Mouse (Mus musculus): ENCODE measurements at regions not wholly inside any gene's neighbourhood (a gene's known extent, or its start where the extent isn't known, plus 50 kb on each side); places are given as distances from the start of the nearest gene placed in this dataset.

DNA sequence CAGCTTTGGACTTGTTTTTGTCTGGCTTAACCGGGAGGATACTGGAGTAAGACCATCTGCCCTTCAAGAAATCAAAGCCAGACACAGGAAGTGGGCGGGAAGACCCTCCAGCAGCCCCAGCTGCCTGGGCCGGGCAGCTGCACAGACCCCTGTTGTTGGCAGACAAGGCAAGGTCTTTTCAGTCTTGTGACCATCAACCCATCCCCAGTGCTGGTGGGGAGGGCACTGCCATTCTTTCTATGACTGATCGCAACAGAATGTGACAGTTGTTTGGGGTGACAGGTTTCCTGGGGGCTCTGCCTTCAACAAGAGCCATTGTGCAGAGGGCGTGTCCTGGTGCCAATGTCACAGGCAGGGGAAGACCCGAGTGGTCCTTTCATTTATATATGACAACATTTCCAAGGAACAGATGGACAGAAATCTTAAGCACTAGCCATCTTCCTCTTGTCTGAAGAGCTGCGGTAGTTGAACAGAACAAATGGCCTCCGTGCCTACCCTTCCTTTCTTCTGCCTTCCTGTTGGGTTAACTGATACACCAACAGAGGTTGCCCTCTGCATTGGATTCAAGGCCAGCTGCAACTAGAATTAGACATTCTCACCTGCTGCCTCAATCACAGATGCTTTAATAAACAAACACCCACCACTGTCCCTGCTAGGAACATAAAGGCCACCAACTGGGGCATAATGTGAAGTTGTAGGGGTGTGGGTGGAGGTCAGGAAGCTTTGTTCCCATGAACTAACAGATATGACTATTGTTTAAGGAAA, 217.0 kb upstream of the Btg1 start:
- Histone ChIP-seq H3K4me3 (replicated peaks in 1 of 3; ENCODE audit: low read depth in 2 of 3, low read length in 2 of 3, poor library complexity in 1 of 3) (no peak overlapping the region), H3K9me3 (replicated peaks; ENCODE audit: low read length) (no peaks in the 10 kb centered on the region)

DNA sequence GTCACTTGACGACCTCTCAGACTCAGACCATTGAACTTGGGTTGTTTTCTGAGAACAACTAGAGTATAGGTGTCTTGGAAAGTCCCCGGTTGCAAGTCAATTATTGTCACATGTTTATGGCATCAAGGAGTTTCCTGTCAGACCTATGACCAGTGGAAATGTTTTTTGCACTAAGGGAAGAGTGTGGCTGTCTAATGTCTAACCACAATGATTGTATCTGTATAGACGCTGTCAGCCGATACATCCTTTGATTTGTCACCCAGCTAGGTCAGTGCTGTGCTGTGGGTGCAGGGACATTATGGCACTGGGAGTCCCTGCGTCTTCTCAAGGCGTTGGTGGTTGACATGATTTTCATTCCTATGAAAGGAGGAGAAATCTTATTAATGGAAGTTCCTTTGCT, 216.0 kb upstream of the Btg1 start:
- DNase-seq (ENCODE audit: extremely low read depth): no peak

More for the DNA sequence above, 217.0 kb upstream of the Btg1 start:
- Histone ChIP-seq H3K27me3 (replicated peaks) (no peaks in the 10 kb centered on the region), H3K4me2 (ENCODE audit: insufficient read depth, low read depth, poor library complexity, severe bottlenecking) (no peak overlapping the region), H3K36me3 (replicated peaks in 1 of 2; ENCODE audit: control insufficient read depth in 1 of 2, insufficient read depth in 1 of 2, low read length in 1 of 2) (no peaks in the 10 kb centered on the region), H3K79me2 (replicated peaks; ENCODE audit: control insufficient read depth, extremely low read depth, insufficient read depth, poor library complexity, severe bottlenecking) (no peaks in the 10 kb centered on the region), H3K4me1 (ENCODE audit: control insufficient read depth in 1 of 2, insufficient read depth in 2 of 2) (peaks cover 14 to 30% of the 10 kb centered on the region in 2 experiments), H3K27ac (ENCODE audit: insufficient read depth, low read depth) (no peak overlapping the region), H3K9ac (ENCODE audit: insufficient read depth, low read depth) (no peak overlapping the region)
- no peak for DNase-seq (ENCODE audit: extremely low read depth)
- in situ Hi-C loops (cut with MboI; ENCODE audit: low pct_ligation_motif_present, low pct_unique_long_range_greater_than_20kb, low sequenced_read_pairs) (no loop called here), dilution Hi-C loops (cut with MboI; ENCODE audit: extremely low pct_ligation_motif_present, extremely low pct_unique_long_range_greater_than_20kb, low sequenced_read_pairs) (no loop called here)
- TF ChIP-seq KAT2A (IDR thresholded peaks at IDR 0.05; ENCODE audit: insufficient replicate concordance, low read length) (no peak), HCFC1 (IDR thresholded peaks at IDR 0.05; ENCODE audit: low read depth, low read length) (no peak), MAFK (IDR thresholded peaks at IDR 0.05; ENCODE audit: insufficient replicate concordance, low read length) (no peak), ZMIZ1 (IDR thresholded peaks at IDR 0.05; ENCODE audit: low read depth, low read length) (no peak), JUN (IDR thresholded peaks at IDR 0.05; ENCODE audit: insufficient read depth, low read depth, low read length) (no peak), ETS1 (conservative IDR thresholded peaks at IDR 0.05; ENCODE audit: low read depth, low read length) (no peak), POLR2AphosphoS2 (IDR thresholded peaks at IDR 0.05; ENCODE audit: low read depth, low read length) (no peak), NELFE (IDR thresholded peaks at IDR 0.05; ENCODE audit: low read depth, low read length) (no peak), IRF4 (IDR thresholded peaks at IDR 0.05; ENCODE audit: low read depth, low read length) (no peak), ELF1 (IDR thresholded peaks at IDR 0.05; ENCODE audit: low read depth, low read length) (no peak), SMC3 (IDR thresholded peaks at IDR 0.05; ENCODE audit: low read depth, low read length) (no peak), UBTF (IDR thresholded peaks at IDR 0.05; ENCODE audit: low read depth, low read length) (no peak), RCOR1 (conservative IDR thresholded peaks at IDR 0.05; ENCODE audit: low read depth, low read length) (no peak), NRF1 (IDR thresholded peaks at IDR 0.05; ENCODE audit: low read depth, low read length) (no peak), BHLHE40 (IDR thresholded peaks at IDR 0.05; ENCODE audit: low read depth, low read length) (no peak)

More for the DNA sequence above, 216.0 kb upstream of the Btg1 start:
- no peak overlapping the region for H3K4me3 ChIP-seq (replicated peaks in 1 of 3; ENCODE audit: low read depth in 2 of 3, low read length in 2 of 3, poor library complexity in 1 of 3)
- H3K27me3 ChIP-seq (replicated peaks): no peaks in the 10 kb centered on the region
- H3K9ac ChIP-seq (ENCODE audit: insufficient read depth, low read depth): no peak overlapping the region
- in situ Hi-C loops (cut with MboI; ENCODE audit: low pct_ligation_motif_present, low pct_unique_long_range_greater_than_20kb, low sequenced_read_pairs): no loop called here
- dilution Hi-C loops (cut with MboI; ENCODE audit: extremely low pct_ligation_motif_present, extremely low pct_unique_long_range_greater_than_20kb, low sequenced_read_pairs): no loop called here
- H3K9me3 ChIP-seq (replicated peaks; ENCODE audit: low read length): no peaks in the 10 kb centered on the region
- no peak overlapping the region for H3K27ac ChIP-seq (ENCODE audit: insufficient read depth, low read depth)
- H3K4me1 ChIP-seq (ENCODE audit: control insufficient read depth in 1 of 2, insufficient read depth in 2 of 2): peaks cover 18 to 30% of the 10 kb centered on the region in 2 experiments
- TF ChIP-seq IRF4 (IDR thresholded peaks at IDR 0.05; ENCODE audit: low read depth, low read length) (no peak), BHLHE40 (IDR thresholded peaks at IDR 0.05; ENCODE audit: low read depth, low read length) (peak; percentile 49), EP300 (IDR thresholded peaks at IDR 0.05; ENCODE audit: low read length) (0 out of 2 replicates have a peak, but pooled peaks have one; percentile 15)
- no peaks in the 10 kb centered on the region for H3K36me3 ChIP-seq (replicated peaks in 1 of 2; ENCODE audit: control insufficient read depth in 1 of 2, insufficient read depth in 1 of 2, low read length in 1 of 2)
- no peak overlapping the region for H3K4me2 ChIP-seq (ENCODE audit: insufficient read depth, low read depth, poor library complexity, severe bottlenecking)
- H3K79me2 ChIP-seq (replicated peaks; ENCODE audit: control insufficient read depth, extremely low read depth, insufficient read depth, poor library complexity, severe bottlenecking): no peaks in the 10 kb centered on the region

Measured in CH12.LX (cell line).